Mouse (Mus musculus): ENCODE measurements at regions not wholly inside any gene's neighbourhood (a gene's known extent, or its start where the extent isn't known, plus 50 kb on each side); places are given as distances from the start of the nearest gene placed in this dataset.
"Not testable (repeated sequence)": the region's sequence is repeated elsewhere in the genome, so short reads cannot be mapped to it uniquely, and the experiment has no call there.

GRCm38 (mm10) chr10:62036815-62037214 is 57.9 kb upstream of the Col13a1 start:
- WGBS = 46% methylated on average over 1 of the region's 1 CpGs
- TF ChIP-seq CTCF (IDR thresholded peaks at IDR 0.05) = no peak
- no peaks in the 10 kb centered on the region for H3K36me3 ChIP-seq (ENCODE audit: insufficient read depth, low read length)
- H3K4me3 ChIP-seq (ENCODE audit: low read depth, low read length) = no peak overlapping the region
- no peak for DNase-seq (ENCODE audit: low spot score)
- no peak overlapping the region for H3K4me2 ChIP-seq (ENCODE audit: low read depth, low read length, poor library complexity, severe bottlenecking)
- H3K9me3 ChIP-seq (ENCODE audit: low read length) = no peaks in the 10 kb centered on the region
- no peaks in the 10 kb centered on the region for H3K4me1 ChIP-seq (ENCODE audit: insufficient read depth, low read length)
- H3K9ac ChIP-seq (replicated peaks; ENCODE audit: low read length, poor library complexity, severe bottlenecking) = no peak overlapping the region
- H3K27ac ChIP-seq (ENCODE audit: low read depth, low read length) = no peak overlapping the region
- no peaks in the 10 kb centered on the region for H3K27me3 ChIP-seq (ENCODE audit: insufficient read depth, low read length)
- ATAC-seq (ENCODE audit: low FRiP score) = no peak

- Histone ChIP-seq H3K4me1 (ENCODE audit: insufficient read depth, low read length) (no peaks in the 10 kb centered on the region), H3K27ac (ENCODE audit: low read depth, low read length) (no peak overlapping the region), H3K36me3 (ENCODE audit: insufficient read depth, low read length) (no peaks in the 10 kb centered on the region), H3K4me3 (ENCODE audit: low read depth, low read length) (no peak overlapping the region), H3K4me2 (ENCODE audit: low read depth, low read length, poor library complexity, severe bottlenecking) (no peak overlapping the region), H3K27me3 (ENCODE audit: insufficient read depth, low read length) (no peaks in the 10 kb centered on the region), H3K9me3 (ENCODE audit: low read length) (no peaks in the 10 kb centered on the region), H3K9ac (replicated peaks; ENCODE audit: low read length, poor library complexity, severe bottlenecking) (no peak overlapping the region)
- TF ChIP-seq CTCF (IDR thresholded peaks at IDR 0.05) = no peak
- DNase-seq (ENCODE audit: low spot score) (no peak), ATAC-seq (ENCODE audit: low FRiP score) (no peak)
- 87% methylated on average over 6 of the region's 6 CpGs for WGBS
Measured at GRCm38 (mm10) chr10:62034291-62034690, 55.4 kb upstream of the Col13a1 start.

DNA sequence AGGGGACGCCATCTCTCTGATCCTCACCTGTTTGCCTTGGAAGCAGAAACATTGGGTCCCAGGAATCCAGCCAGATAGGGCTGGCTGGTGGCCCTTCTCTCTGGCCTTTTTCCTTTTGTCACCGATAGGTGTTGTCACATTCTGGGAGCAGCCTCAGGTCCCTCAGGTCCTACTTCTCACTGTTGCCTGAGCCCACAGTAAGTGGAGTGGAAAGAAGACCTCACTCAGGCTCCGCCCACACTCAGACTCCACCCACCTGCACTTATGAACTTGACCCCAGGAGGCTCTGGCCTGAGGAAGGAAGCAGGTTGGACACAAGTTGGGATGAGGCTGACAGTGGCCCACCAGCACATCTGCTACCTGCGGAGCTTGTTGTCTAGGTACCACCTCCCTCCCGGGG is 54.8 kb upstream of the Col13a1 start:
- no peak overlapping the region for H3K4me3 ChIP-seq (ENCODE audit: low read depth, low read length)
- no peaks in the 10 kb centered on the region for H3K27me3 ChIP-seq (ENCODE audit: insufficient read depth, low read length)
- ATAC-seq (ENCODE audit: low FRiP score) = no peak
- H3K4me1 ChIP-seq (ENCODE audit: insufficient read depth, low read length) = no peaks in the 10 kb centered on the region
- WGBS = 80% methylated on average over 5 of the region's 5 CpGs
- H3K27ac ChIP-seq (ENCODE audit: low read depth, low read length) = no peak overlapping the region
- H3K36me3 ChIP-seq (ENCODE audit: insufficient read depth, low read length) = no peaks in the 10 kb centered on the region
- no peak for TF ChIP-seq CTCF (IDR thresholded peaks at IDR 0.05)
- H3K4me2 ChIP-seq (ENCODE audit: low read depth, low read length, poor library complexity, severe bottlenecking) = no peak overlapping the region
- no peak for DNase-seq (ENCODE audit: low spot score)
- no peaks in the 10 kb centered on the region for H3K9me3 ChIP-seq (ENCODE audit: low read length)
- no peak overlapping the region for H3K9ac ChIP-seq (replicated peaks; ENCODE audit: low read length, poor library complexity, severe bottlenecking)

GRCm38 (mm10) chr10:62031986-62032385 is 53.1 kb upstream of the Col13a1 start:
- not testable (repeated sequence) for H3K9ac ChIP-seq (replicated peaks; ENCODE audit: low read length, poor library complexity, severe bottlenecking); ATAC-seq (ENCODE audit: low FRiP score); H3K36me3 ChIP-seq (ENCODE audit: insufficient read depth, low read length); H3K9me3 ChIP-seq (ENCODE audit: low read length); H3K27ac ChIP-seq (ENCODE audit: low read depth, low read length); H3K27me3 ChIP-seq (ENCODE audit: insufficient read depth, low read length); H3K4me3 ChIP-seq (ENCODE audit: low read depth, low read length); H3K4me2 ChIP-seq (ENCODE audit: low read depth, low read length, poor library complexity, severe bottlenecking); H3K4me1 ChIP-seq (ENCODE audit: insufficient read depth, low read length); DNase-seq (ENCODE audit: low spot score)
- WGBS = 93% methylated on average over 6 of the region's 6 CpGs

DNA sequence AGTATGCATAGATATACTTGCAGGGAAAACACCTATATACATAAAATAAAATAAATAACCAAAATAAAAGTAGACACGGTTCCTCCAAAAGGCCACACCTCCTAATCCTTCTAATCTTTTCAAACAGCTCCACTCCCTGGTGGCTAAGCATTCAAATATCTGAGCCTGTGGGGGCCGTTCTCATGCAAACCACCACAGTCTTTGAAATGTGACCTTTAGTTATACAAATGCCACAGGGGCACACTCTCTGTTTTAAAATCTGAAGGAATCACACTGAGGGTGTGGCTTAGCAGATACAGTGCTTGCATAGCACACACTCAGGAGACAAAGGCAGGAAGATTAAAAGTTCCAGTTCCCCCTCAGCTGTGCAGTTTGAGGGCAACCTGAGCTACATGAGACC is 50.4 kb upstream of the Col13a1 start:
- no peaks in the 10 kb centered on the region for H3K36me3 ChIP-seq (ENCODE audit: insufficient read depth, low read length)
- ATAC-seq (ENCODE audit: low FRiP score) (no peak), DNase-seq (ENCODE audit: low spot score) (no peak)
- H3K4me3 ChIP-seq (ENCODE audit: low read depth, low read length) = no peak overlapping the region
- TF ChIP-seq CTCF (IDR thresholded peaks at IDR 0.05) = no peak
- H3K9me3 ChIP-seq (ENCODE audit: low read length) = no peaks in the 10 kb centered on the region
- 72% methylated on average over 2 of the region's 2 CpGs for WGBS
- no peak overlapping the region for H3K27ac ChIP-seq (ENCODE audit: low read depth, low read length)
- H3K27me3 ChIP-seq (ENCODE audit: insufficient read depth, low read length) = no peaks in the 10 kb centered on the region
- no peak overlapping the region for H3K4me2 ChIP-seq (ENCODE audit: low read depth, low read length, poor library complexity, severe bottlenecking)
- H3K4me1 ChIP-seq (ENCODE audit: insufficient read depth, low read length) = no peaks in the 10 kb centered on the region
- H3K9ac ChIP-seq (replicated peaks; ENCODE audit: low read length, poor library complexity, severe bottlenecking) = no peak overlapping the region

Data from midbrain, postnatal 0 days (tissue).